Mouse (Mus musculus) kidney, postnatal 0 days (tissue): ENCODE measurements around the gene Ssu72. TPM values are rescaled to one million over a fixed set of nuclear protein-coding genes. Genes with fewer than 3 reads are reported as not detected.
A peak's percentile ranks its signal among the peaks of the same experiment; 100 is the strongest.
"Not testable (repeated sequence)": the region's sequence is repeated elsewhere in the genome, so short reads cannot be mapped to it uniquely, and the experiment has no call there.

Experiments
- ATAC-seq: fragments of 200-750 bp; cut with Nextera tagmentation; replicated peaks from 2 replicates; pipeline ENCODE4 v1.8.0; 2017; ENCODE audit warnings: low read depth, moderate number of reproducible peaks, moderate TSS enrichment, moderate library complexity; ENCODE audit not compliant: low FRiP score
- DNase-seq: peaks from one replicate; pipeline ENCODE4 v3.0.0-alpha.2; 2016; ENCODE audit warnings: low spot score
- H3K27ac ChIP-seq: fragments of 300-500 bp; sonication (generic); 2 replicates; pipeline ENCODE4 v1.5.1; 2014; ENCODE audit warnings: mild to moderate bottlenecking
- H3K27me3 ChIP-seq: fragments of 300-500 bp; sonication (generic); 2 replicates; pipeline ENCODE4 v1.6.1; 2014; ENCODE audit warnings: low read length, mixed read lengths; ENCODE audit not compliant: insufficient read depth
- H3K36me3 ChIP-seq: fragments of 300-500 bp; sonication (generic); 2 replicates; pipeline ENCODE4 v1.6.1; 2014; ENCODE audit warnings: low read length, mixed read lengths; ENCODE audit not compliant: insufficient read depth
- H3K4me1 ChIP-seq: fragments of 300-500 bp; sonication (generic); replicated peaks from 2 replicates; pipeline ENCODE4 v1.6.1; 2014; ENCODE audit warnings: antibody characterized with exemption, low read length, mixed read lengths; ENCODE audit not compliant: insufficient read depth
- H3K4me2 ChIP-seq: fragments of 300-500 bp; sonication (generic); 2 replicates; pipeline ENCODE4 v1.6.1; 2014; ENCODE audit warnings: mild to moderate bottlenecking, low read length, moderate library complexity, mixed read lengths
- H3K4me3 ChIP-seq: fragments of 300-500 bp; sonication (generic); replicated peaks from 2 replicates; pipeline ENCODE4 v1.5.1; 2014; ENCODE audit warnings: low read depth, low read length
- H3K9ac ChIP-seq: fragments of 300-500 bp; sonication (generic); 2 replicates; pipeline ENCODE4 v1.6.1; 2014; ENCODE audit warnings: low read depth, low read length
- H3K9me3 ChIP-seq: fragments of 300-500 bp; sonication (generic); replicated peaks from 2 replicates; pipeline ENCODE4 v1.6.1; 2016; ENCODE audit warnings: low read length, inconsistent platforms, mixed read lengths
- CTCF ChIP-seq: IDR thresholded peaks from 2 replicates; pipeline ENCODE4 v1.5.1; 2016; ENCODE audit warnings: antibody characterized with exemption, low read depth, mild to moderate bottlenecking, moderate library complexity
- WGBS: fragments of 180-500 bp; shearing (Covaris S2); extraction: QIAGEN DNeasy Blood & Tissue Kit; methylation state at CpG from one replicate; pipeline ENCODE4 v1.1.7; 2014; 5-methylcytosine and 5-hydroxymethylcytosine counted together
- polyA plus RNA-seq: library from polyadenylated mRNA; unstranded; fragments of >200 nt; fragmentation: Nextera tagmentation; extraction: Ambion mirVana; gene quantifications from 2 replicates; pipeline ENCODE4 v1.2.1, GENCODE M21; 2015

Ssu72 gene
- polyA plus RNA-seq, 1 experiment from 2014 or later = 159 TPM

DNA sequence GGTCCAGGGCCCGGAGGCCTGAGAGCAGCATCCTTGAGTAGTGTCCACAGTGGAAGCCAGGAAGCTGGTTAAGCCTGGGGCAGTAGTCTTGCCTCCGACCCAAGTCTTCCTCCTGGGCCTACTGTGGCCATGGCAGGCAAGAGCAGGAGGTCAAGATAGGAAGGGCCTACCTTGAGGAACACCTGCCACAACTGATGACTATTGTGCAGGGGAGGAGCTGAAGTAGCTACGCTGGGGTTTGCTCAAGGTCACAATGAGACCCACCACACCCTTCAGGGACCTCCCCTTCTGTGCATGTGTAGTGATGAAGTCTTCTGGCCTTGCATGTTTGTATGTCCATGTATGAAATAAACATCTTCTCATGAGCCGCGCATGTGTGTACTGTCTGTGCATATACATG lies 31.2 kb downstream of the Ssu72 start:
- TF ChIP-seq CTCF = no peak
- peak overlapping the region; percentile 84 for H3K4me3 ChIP-seq
- H3K27me3 ChIP-seq = no peaks in the 10 kb centered on the region
- WGBS = 58% methylated on average over 5 of the region's 5 CpGs
- H3K9me3 ChIP-seq = no peaks in the 10 kb centered on the region
- no peak for DNase-seq
- peak overlapping the region; percentile 84 for H3K9ac ChIP-seq
- peaks cover 13% of the 10 kb centered on the region; the same call in 1 of the 2 replicates for H3K36me3 ChIP-seq
- H3K4me2 ChIP-seq = peak overlapping the region; percentile 87
- H3K4me1 ChIP-seq = peaks cover 6% of the 10 kb centered on the region; the same call in 1 of the 2 replicates
- peak overlapping the region; percentile 89; the same call in 1 of the 2 replicates for H3K27ac ChIP-seq
- no peak for ATAC-seq

DNA sequence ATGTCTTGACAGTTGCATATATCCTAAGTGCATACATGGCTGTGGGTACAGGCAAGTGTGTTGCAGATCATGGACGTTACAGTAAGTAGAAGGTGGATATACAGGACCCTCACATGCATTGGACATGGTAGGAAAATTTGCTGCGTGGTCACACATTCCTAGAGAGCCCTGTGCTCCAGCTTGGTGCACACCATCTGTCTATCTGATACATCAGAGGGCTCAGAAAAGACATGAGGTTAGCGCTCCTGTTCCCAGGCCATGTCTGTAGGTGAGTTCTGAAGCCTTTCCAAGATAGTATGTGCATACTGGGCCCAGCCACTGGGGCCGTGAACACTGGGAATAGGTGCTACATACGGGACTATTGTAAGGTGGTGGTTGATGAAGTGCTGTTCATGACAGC lies 31.8 kb downstream of the Ssu72 start:
- DNase-seq = no peak
- no peak for TF ChIP-seq CTCF
- ATAC-seq = no peak
- no peak overlapping the region for H3K4me2 ChIP-seq
- no peak overlapping the region for H3K27ac ChIP-seq
- H3K9me3 ChIP-seq = no peaks in the 10 kb centered on the region
- H3K36me3 ChIP-seq = peaks cover 19% of the 10 kb centered on the region; the same call in 1 of the 2 replicates
- 91% methylated on average over 5 of the region's 5 CpGs for WGBS
- peaks cover 6% of the 10 kb centered on the region; the same call in 1 of the 2 replicates for H3K4me1 ChIP-seq
- H3K27me3 ChIP-seq = no peaks in the 10 kb centered on the region
- no peak overlapping the region for H3K4me3 ChIP-seq
- H3K9ac ChIP-seq = no peak overlapping the region

DNA sequence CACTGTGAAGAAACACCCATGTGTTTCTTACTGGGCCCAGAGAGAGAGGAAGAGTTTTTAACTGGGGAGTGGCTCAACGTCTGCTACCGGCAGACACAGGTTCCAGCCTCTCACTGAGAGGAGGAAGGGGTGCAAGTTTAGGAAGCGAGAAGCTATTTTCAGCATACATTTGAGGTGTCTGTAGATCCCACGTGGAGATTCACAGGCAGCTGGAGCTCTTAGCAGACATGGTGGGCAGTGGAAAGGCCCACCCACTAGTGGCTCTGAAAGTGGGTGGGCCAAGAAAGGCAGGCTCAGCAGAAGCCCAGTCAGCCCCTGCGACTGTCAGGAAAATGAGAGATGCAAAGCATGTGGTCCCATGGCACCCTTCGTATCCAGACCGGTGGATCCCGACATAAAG lies 33.7 kb downstream of the Ssu72 start:
- Histone ChIP-seq H3K9me3 (no peaks in the 10 kb centered on the region), H3K4me1 (peaks cover 6% of the 10 kb centered on the region; the same call in 1 of the 2 replicates), H3K4me2 (no peak overlapping the region), H3K27ac (no peak overlapping the region), H3K27me3 (no peaks in the 10 kb centered on the region), H3K4me3 (no peak overlapping the region), H3K36me3 (peaks cover 31% of the 10 kb centered on the region; the same call in 1 of the 2 replicates), H3K9ac (no peak overlapping the region)
- WGBS = 62% methylated on average over 8 of the region's 8 CpGs
- no peak for TF ChIP-seq CTCF
- no peak for DNase-seq
- ATAC-seq = no peak

DNA sequence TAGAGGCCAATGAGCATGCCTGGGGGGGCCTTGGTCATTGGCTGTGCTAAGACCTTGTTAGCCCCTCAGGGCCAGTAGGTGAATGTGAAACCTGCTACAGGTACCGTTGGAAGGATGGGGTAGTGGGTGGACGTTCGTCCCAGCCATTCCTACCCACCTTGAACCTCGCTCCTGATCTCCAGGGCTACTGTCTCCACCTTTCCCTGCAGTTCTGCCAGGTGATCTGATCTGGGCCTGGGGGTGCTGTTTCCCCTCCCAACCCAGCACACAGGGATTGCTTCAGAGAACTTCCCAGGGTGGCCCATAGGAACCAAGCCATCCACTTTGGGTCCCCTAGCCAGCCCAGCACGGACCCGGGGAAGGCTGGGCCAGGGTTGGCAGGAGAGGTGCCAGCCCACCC lies 34.6 kb downstream of the Ssu72 start:
- no peak overlapping the region for H3K9ac ChIP-seq
- H3K27ac ChIP-seq = no peak overlapping the region
- DNase-seq = no peak
- H3K4me2 ChIP-seq = no peak overlapping the region
- H3K4me3 ChIP-seq = no peak overlapping the region
- no peaks in the 10 kb centered on the region for H3K9me3 ChIP-seq
- peaks cover 6% of the 10 kb centered on the region; the same call in 1 of the 2 replicates for H3K4me1 ChIP-seq
- no peaks in the 10 kb centered on the region for H3K27me3 ChIP-seq
- TF ChIP-seq CTCF = no peak
- no peak for ATAC-seq
- H3K36me3 ChIP-seq = peaks cover 34% of the 10 kb centered on the region; the same call in 1 of the 2 replicates
- 83% methylated on average over 6 of the region's 6 CpGs for WGBS

DNA sequence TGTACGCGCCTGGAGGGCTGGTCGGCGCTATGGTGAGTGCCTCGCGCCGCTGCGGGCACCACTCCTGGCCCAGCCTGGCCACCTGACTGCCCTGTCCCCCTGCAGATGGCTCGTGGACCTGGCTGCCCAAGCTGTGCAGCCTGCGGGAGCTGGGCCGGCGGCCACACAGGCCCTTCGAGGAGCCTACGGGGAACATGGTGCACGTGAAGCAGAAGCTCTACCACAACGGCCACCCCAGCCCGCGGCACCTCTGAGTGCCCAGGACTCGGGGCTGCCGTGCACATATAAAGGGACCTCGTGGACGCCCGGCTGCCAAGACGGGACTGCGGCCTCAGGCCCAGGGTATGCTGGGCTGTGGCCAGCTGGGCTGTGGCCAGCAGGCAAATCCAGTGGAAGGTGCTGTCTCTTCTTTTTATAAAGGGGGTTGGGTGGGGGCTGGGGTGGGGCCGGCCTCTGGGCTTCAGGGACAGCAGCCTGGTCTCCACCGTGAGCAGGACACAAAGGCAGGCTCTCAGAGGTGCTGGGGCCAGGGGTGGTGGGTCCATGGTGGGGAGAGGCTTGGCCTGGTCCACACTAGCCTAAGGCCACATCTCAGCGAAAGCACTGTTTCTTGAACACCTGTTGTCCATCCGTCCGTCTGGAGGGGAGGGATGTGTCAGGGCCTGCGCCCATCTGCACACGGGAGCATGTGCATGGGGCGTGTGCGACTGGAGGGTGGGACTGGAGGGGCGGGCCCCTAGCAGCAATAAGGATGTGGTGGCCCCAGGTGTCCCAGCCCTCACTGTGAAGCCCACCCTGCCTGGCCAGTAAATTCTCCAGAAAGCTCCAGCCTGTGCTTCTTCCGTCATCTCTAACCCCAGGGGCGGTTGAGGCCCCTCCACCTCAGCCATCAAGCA lies 35.4 kb downstream of the Ssu72 start:
- WGBS = 80% methylated on average over 37 of the region's 37 CpGs
- Histone ChIP-seq H3K27me3 (no peaks in the 10 kb centered on the region), H3K4me2 (no peak overlapping the region), H3K9ac (no peak overlapping the region), H3K27ac (no peak overlapping the region), H3K4me1 (peaks cover 6% of the 10 kb centered on the region; the same call in 1 of the 2 replicates), H3K9me3 (no peaks in the 10 kb centered on the region), H3K4me3 (no peak overlapping the region), H3K36me3 (peaks cover 43% of the 10 kb centered on the region)
- DNase-seq (no peak), ATAC-seq (no peak)
- no peak for TF ChIP-seq CTCF

DNA sequence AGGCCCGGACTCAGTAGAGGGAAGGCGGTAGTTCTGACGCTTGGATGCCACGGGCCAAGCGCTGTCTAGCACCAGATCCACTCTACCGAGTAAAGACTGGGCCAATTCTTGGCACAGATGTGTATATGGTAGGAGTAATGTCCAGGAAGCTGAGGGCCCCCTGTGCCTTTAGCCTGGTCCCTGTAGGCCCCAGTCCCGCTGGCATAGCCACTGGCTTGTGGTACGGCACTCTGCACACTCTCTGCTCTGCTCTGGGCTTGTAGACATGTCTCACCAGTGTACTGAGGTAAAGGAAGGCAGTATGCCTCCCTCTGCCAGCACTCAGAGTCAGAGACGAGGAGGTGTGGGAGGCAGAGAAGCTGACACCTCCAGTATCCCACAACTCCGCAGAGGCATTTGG lies 36.1 kb downstream of the Ssu72 start:
- WGBS = 77% methylated on average over 10 of the region's 10 CpGs
- H3K27me3 ChIP-seq, H3K27ac ChIP-seq, H3K4me1 ChIP-seq, H3K4me3 ChIP-seq, H3K9ac ChIP-seq, ATAC-seq, DNase-seq, H3K4me2 ChIP-seq, H3K9me3 ChIP-seq: not testable (repeated sequence)
- peaks cover 49% of the 10 kb centered on the region for H3K36me3 ChIP-seq
